Mouse (Mus musculus) brain, embryonic 14.5 days (tissue): ENCODE results near the gene Ank2.

ENCODE experiments used
- CTCF ChIP-seq: fragments of 200-500 bp; IDR thresholded peaks from 2 replicates; pipeline ENCODE4 v1.5.1; 2012; ENCODE audit warnings: inconsistent platforms, mild to moderate bottlenecking, moderate library complexity, borderline replicate concordance; ENCODE audit not compliant: insufficient read depth, insufficient read length; ENCODE audit errors: extremely low read depth
- POLR2A ChIP-seq: fragments of 200-500 bp; IDR thresholded peaks from 2 replicates; pipeline ENCODE4 v1.6.1; 2012; ENCODE audit warnings: mild to moderate bottlenecking, inconsistent platforms, borderline replicate concordance; ENCODE audit not compliant: poor library complexity, insufficient read depth, insufficient read length, severe bottlenecking; ENCODE audit errors: extremely low read depth

DNA sequence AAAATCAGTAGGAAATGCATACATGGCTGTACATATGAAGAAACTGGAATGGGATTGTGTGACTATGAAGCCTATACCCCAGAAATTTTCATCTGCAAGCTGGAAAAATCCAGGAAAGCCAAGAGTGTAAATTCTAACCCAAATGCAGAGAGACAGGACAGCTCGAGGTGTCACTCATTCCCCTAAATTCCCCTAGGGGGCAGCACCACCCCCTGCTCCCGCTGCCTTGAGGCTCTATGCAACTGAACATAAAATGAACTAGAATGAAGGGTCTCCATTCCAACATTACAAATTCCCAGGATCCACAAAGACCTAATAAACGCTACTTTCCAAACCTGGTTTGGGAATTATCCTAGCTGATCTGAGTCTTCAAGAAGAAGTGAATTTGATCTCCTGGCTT lies 48.1 kb downstream of the Ank2 start:
- TF ChIP-seq CTCF (peak; percentile 89), POLR2A (no peak)
